In genomic region chr2:125659823-125660536, GRCm38 (mm10) we compare ENCODE assay signal across 8 mouse cellular contexts. TPM values are rescaled to one million over a fixed set of nuclear protein-coding genes. Genes with fewer than 3 reads are reported as not detected.
A peak's percentile ranks its signal among the peaks of the same experiment; 100 is the strongest.
DNase-seq lines count a peak whose midpoint lies in the region; ATAC-seq and TF ChIP-seq lines count a peak whose summit lies in the region.

No protein-coding gene starts in this region.

- peak; percentile 33 to 53 for DNase-seq in adrenal gland, postnatal 4 days (ENCODE audit: low spot score in 2 of 2)
- DNase-seq in kidney, postnatal 0 days (ENCODE audit: low spot score): peak; percentile 94
- peak; percentile 77 for DNase-seq in thymus, postnatal 0 days (ENCODE audit: low spot score)

- H3K4me2 ChIP-seq in embryonic facial prominence, embryonic 13.5 days: peak overlapping the region; percentile 59
- peak overlapping the region; percentile 71 for H3K4me2 ChIP-seq in heart, embryonic 14.5 days (ENCODE audit: low read length)
- H3K4me2 ChIP-seq in kidney, postnatal 0 days (ENCODE audit: low read length): peak overlapping the region; percentile 70
- H3K4me2 ChIP-seq in liver, embryonic 16.5 days (ENCODE audit: low read depth, low read length): peak overlapping the region; percentile 47
- H3K4me2 ChIP-seq in neural tube, embryonic 13.5 days: peak overlapping the region; percentile 46

- no peaks in the 10 kb centered on the region for H3K9me3 ChIP-seq in ES-Bruce4 (replicated peaks; ENCODE audit: control insufficient read depth, insufficient read depth, low read length, poor library complexity, severe bottlenecking)
- H3K9me3 ChIP-seq in embryonic facial prominence, embryonic 13.5 days: no peaks in the 10 kb centered on the region
- H3K9me3 ChIP-seq in heart, embryonic 14.5 days (ENCODE audit: control insufficient read depth, low read length): no peaks in the 10 kb centered on the region
- H3K9me3 ChIP-seq in kidney, postnatal 0 days (replicated peaks; ENCODE audit: low read length): no peaks in the 10 kb centered on the region
- H3K9me3 ChIP-seq in liver, embryonic 16.5 days (replicated peaks; ENCODE audit: control insufficient read depth, low read length): no peaks in the 10 kb centered on the region
- H3K9me3 ChIP-seq in neural tube, embryonic 13.5 days: no peaks in the 10 kb centered on the region

- no peak overlapping the region for H3K27ac ChIP-seq in ES-Bruce4 (ENCODE audit: insufficient read depth, low read length)
- peak overlapping the region; percentile 73 for H3K27ac ChIP-seq in embryonic facial prominence, embryonic 13.5 days
- H3K27ac ChIP-seq in heart, embryonic 14.5 days (replicated peaks in 1 of 2; ENCODE audit: control insufficient read depth in 1 of 2, insufficient read depth in 1 of 2, low read depth in 2 of 2, low read length in 2 of 2): no peak overlapping the region
- 0 out of 2 replicates have a peak overlapping the region, but pooled peaks have one; percentile 25 for H3K27ac ChIP-seq in kidney, postnatal 0 days
- H3K27ac ChIP-seq in liver, embryonic 16.5 days (ENCODE audit: low read length): no peak overlapping the region
- H3K27ac ChIP-seq in neural tube, embryonic 13.5 days (replicated peaks): no peak overlapping the region

- H3K27me3 ChIP-seq in ES-Bruce4 (ENCODE audit: control insufficient read depth, insufficient read depth, low read length, poor library complexity, severe bottlenecking): no peaks in the 10 kb centered on the region
- H3K27me3 ChIP-seq in embryonic facial prominence, embryonic 13.5 days: no peaks in the 10 kb centered on the region; the same call in 1 of the 2 replicates
- no peaks in the 10 kb centered on the region for H3K27me3 ChIP-seq in heart, embryonic 14.5 days (ENCODE audit: control insufficient read depth, insufficient read depth, low read length)
- no peaks in the 10 kb centered on the region for H3K27me3 ChIP-seq in kidney, postnatal 0 days (ENCODE audit: insufficient read depth, low read length)
- no peaks in the 10 kb centered on the region for H3K27me3 ChIP-seq in liver, embryonic 16.5 days (ENCODE audit: control insufficient read depth, insufficient read depth, low read depth, low read length)
- H3K27me3 ChIP-seq in neural tube, embryonic 13.5 days: no peaks in the 10 kb centered on the region

- 13% methylated on average over 10 of the region's 10 CpGs for WGBS in embryonic facial prominence, embryonic 13.5 days
- 13% methylated on average over 10 of the region's 10 CpGs for WGBS in heart, embryonic 14.5 days
- WGBS in kidney, postnatal 0 days: 12% methylated on average over 10 of the region's 10 CpGs
- 11% methylated on average over 10 of the region's 10 CpGs for WGBS in liver, embryonic 16.5 days (ENCODE audit: insufficient replicate concordance)
- 19% methylated on average over 10 of the region's 10 CpGs for WGBS in neural tube, embryonic 13.5 days

- no peaks in the 10 kb centered on the region for H3K4me1 ChIP-seq in ES-Bruce4 (ENCODE audit: control insufficient read depth, insufficient read depth, low read length)
- peaks cover 20% of the 10 kb centered on the region for H3K4me1 ChIP-seq in embryonic facial prominence, embryonic 13.5 days
- H3K4me1 ChIP-seq in heart, embryonic 14.5 days (ENCODE audit: control insufficient read depth in 2 of 2, insufficient read depth in 2 of 2, low read length in 2 of 2): peaks cover 0 to 4% of the 10 kb centered on the region in 2 experiments; a peak in 1 of 4 replicates
- no peaks in the 10 kb centered on the region; the same call in 1 of the 2 replicates for H3K4me1 ChIP-seq in kidney, postnatal 0 days (replicated peaks; ENCODE audit: insufficient read depth, low read length)
- H3K4me1 ChIP-seq in liver, embryonic 16.5 days (ENCODE audit: control insufficient read depth, low read depth, low read length): peaks cover 37% of the 10 kb centered on the region
- H3K4me1 ChIP-seq in neural tube, embryonic 13.5 days (replicated peaks): peaks cover 17% of the 10 kb centered on the region

- TF ChIP-seq EP300 in ES-Bruce4 (IDR thresholded peaks at IDR 0.05; ENCODE audit: insufficient read depth, low read depth, low read length): no peak

- H3K9ac ChIP-seq in ES-Bruce4 (ENCODE audit: low read depth, poor library complexity, severe bottlenecking): no peak overlapping the region
- H3K9ac ChIP-seq in embryonic facial prominence, embryonic 13.5 days: peak overlapping the region; percentile 58
- H3K9ac ChIP-seq in heart, embryonic 14.5 days (ENCODE audit: low read length): peak overlapping the region; percentile 62
- H3K9ac ChIP-seq in kidney, postnatal 0 days (ENCODE audit: low read depth, low read length): peak overlapping the region; percentile 53
- H3K9ac ChIP-seq in liver, embryonic 16.5 days (ENCODE audit: low read depth, low read length): peak overlapping the region; percentile 19; the same call in 1 of the 2 replicates
- H3K9ac ChIP-seq in neural tube, embryonic 13.5 days: no peak overlapping the region

- no peak overlapping the region for H3K4me3 ChIP-seq in ES-Bruce4 (ENCODE audit: low read depth, low read length)
- H3K4me3 ChIP-seq in embryonic facial prominence, embryonic 13.5 days: peak overlapping the region; percentile 38
- H3K4me3 ChIP-seq in heart, embryonic 14.5 days (ENCODE audit: control insufficient read depth in 1 of 2, insufficient read depth in 1 of 2, low read depth in 1 of 2, low read length in 2 of 2): peak overlapping the region; percentile 33 to 36
- peak overlapping the region; percentile 31 for H3K4me3 ChIP-seq in kidney, postnatal 0 days (replicated peaks; ENCODE audit: low read depth, low read length)
- H3K4me3 ChIP-seq in liver, embryonic 16.5 days (ENCODE audit: low read depth, low read length): peak overlapping the region; percentile 25
- peak overlapping the region; percentile 20; the same call in 1 of the 2 replicates for H3K4me3 ChIP-seq in neural tube, embryonic 13.5 days

- H3K36me3 ChIP-seq in ES-Bruce4 (ENCODE audit: control insufficient read depth, insufficient read depth, low read length, poor library complexity, severe bottlenecking): no peaks in the 10 kb centered on the region
- no peaks in the 10 kb centered on the region for H3K36me3 ChIP-seq in embryonic facial prominence, embryonic 13.5 days
- H3K36me3 ChIP-seq in heart, embryonic 14.5 days (ENCODE audit: control insufficient read depth, insufficient read depth, low read length): no peaks in the 10 kb centered on the region
- H3K36me3 ChIP-seq in kidney, postnatal 0 days (ENCODE audit: insufficient read depth, low read length): no peaks in the 10 kb centered on the region
- no peaks in the 10 kb centered on the region for H3K36me3 ChIP-seq in liver, embryonic 16.5 days (ENCODE audit: control insufficient read depth, insufficient read depth)
- H3K36me3 ChIP-seq in neural tube, embryonic 13.5 days: no peaks in the 10 kb centered on the region

- no peak for TF ChIP-seq POLR2A in ES-Bruce4 (IDR thresholded peaks at IDR 0.05; ENCODE audit: insufficient read depth, low read length)

- peak; percentile 43 for TF ChIP-seq CTCF in ES-Bruce4 (IDR thresholded peaks at IDR 0.05; ENCODE audit: low read depth, low read length)
- TF ChIP-seq CTCF in kidney, postnatal 0 days (IDR thresholded peaks at IDR 0.05; ENCODE audit: low read depth): peak; percentile 98

- no peak for ATAC-seq in embryonic facial prominence, embryonic 13.5 days (ENCODE audit: insufficient number of reproducible peaks, insufficient read depth, low FRiP score, low TSS enrichment, low read depth)
- no peak for ATAC-seq in heart, embryonic 14.5 days (ENCODE audit: insufficient number of reproducible peaks, insufficient read depth, low FRiP score, low read depth)
- ATAC-seq in kidney, postnatal 0 days (replicated peaks; ENCODE audit: low FRiP score, low read depth): peak; percentile 64
- peak; percentile 53 for ATAC-seq in liver, embryonic 16.5 days (ENCODE audit: low read depth)
- peak; percentile 83 for ATAC-seq in neural tube, embryonic 13.5 days (ENCODE audit: low read depth)

RNA-seq across cellular contexts. Expression of gene Eid1, which starts 12.9 kb away (rescaled TPM):
- polyA plus RNA-seq in ES-Bruce4 (2011; ENCODE audit: insufficient read depth, insufficient read length, low read depth, missing spikeins): 14.7 and 15.2 TPM in 2 replicates
- 100 to 1,000 TPM; 207 to 216 TPM for total RNA-seq in adrenal gland, postnatal 4 days (2021)
- 292 and 317 TPM in 2 replicates for polyA plus RNA-seq in embryonic facial prominence, embryonic 13.5 days (2015; fragmentation: Nextera tagmentation; extraction: Ambion mirVana)
- 192 and 208 TPM in 2 replicates for polyA plus RNA-seq in heart, embryonic 14.5 days (2014; fragmentation: Nextera tagmentation; extraction: Ambion mirVana)
- 106 and 120 TPM in 2 replicates for polyA plus RNA-seq in kidney, postnatal 0 days (2015; fragmentation: Nextera tagmentation; extraction: Ambion mirVana)
- 34.2 and 34.7 TPM in 2 replicates for polyA plus RNA-seq in liver, embryonic 16.5 days (2015; fragmentation: Nextera tagmentation; extraction: Ambion mirVana)
- polyA plus RNA-seq in neural tube, embryonic 13.5 days (2015; fragmentation: Nextera tagmentation; extraction: Ambion mirVana): 411 and 415 TPM in 2 replicates
- polyA plus RNA-seq in thymus, postnatal 0 days (2015; fragmentation: Nextera tagmentation; extraction: Ambion mirVana): 89.0 and 97.5 TPM in 2 replicates

RNA-seq across cellular contexts. Expression of gene Cep152, which starts 35.1 kb away (rescaled TPM):
- 9.2 and 9.7 TPM in 2 replicates for polyA plus RNA-seq in ES-Bruce4 (2011; ENCODE audit: insufficient read depth, insufficient read length, low read depth, missing spikeins)
- 1 to 10 TPM; 6.9 to 7.6 TPM for total RNA-seq in adrenal gland, postnatal 4 days (2021)
- 6.7 and 9.0 TPM in 2 replicates for polyA plus RNA-seq in embryonic facial prominence, embryonic 13.5 days (2015; fragmentation: Nextera tagmentation; extraction: Ambion mirVana)
- polyA plus RNA-seq in heart, embryonic 14.5 days (2014; fragmentation: Nextera tagmentation; extraction: Ambion mirVana): 3.7 and 4.0 TPM in 2 replicates
- 2.4 and 3.4 TPM in 2 replicates for polyA plus RNA-seq in kidney, postnatal 0 days (2015; fragmentation: Nextera tagmentation; extraction: Ambion mirVana)
- 4.2 and 4.4 TPM in 2 replicates for polyA plus RNA-seq in liver, embryonic 16.5 days (2015; fragmentation: Nextera tagmentation; extraction: Ambion mirVana)
- 2.4 and 2.8 TPM in 2 replicates for polyA plus RNA-seq in neural tube, embryonic 13.5 days (2015; fragmentation: Nextera tagmentation; extraction: Ambion mirVana)
- 7.0 and 7.5 TPM in 2 replicates for polyA plus RNA-seq in thymus, postnatal 0 days (2015; fragmentation: Nextera tagmentation; extraction: Ambion mirVana)

Comparison
In these comparisons a context has a peak if more than half of its experiments do, and no peak if none do; other contexts are left out.
1. H3K27ac ChIP-seq: peak in embryonic facial prominence, embryonic 13.5 days (single experiment) and kidney, postnatal 0 days (single experiment); none in ES-Bruce4 (single experiment), heart, embryonic 14.5 days (0 of 2), liver, embryonic 16.5 days (single experiment) and neural tube, embryonic 13.5 days (single experiment).
2. H3K9ac ChIP-seq: peak in embryonic facial prominence, embryonic 13.5 days (single experiment), heart, embryonic 14.5 days (single experiment), kidney, postnatal 0 days (single experiment) and liver, embryonic 16.5 days (single experiment); none in ES-Bruce4 (single experiment) and neural tube, embryonic 13.5 days (single experiment).
3. DNase-seq: peak in every context shown above with its lines; median percentile 94 in kidney, postnatal 0 days; 77 in thymus, postnatal 0 days; 43 in adrenal gland, postnatal 4 days.
4. ATAC-seq: peak in kidney, postnatal 0 days (single experiment), liver, embryonic 16.5 days (single experiment) and neural tube, embryonic 13.5 days (single experiment); none in embryonic facial prominence, embryonic 13.5 days (single experiment) and heart, embryonic 14.5 days (single experiment).
5. Peak in every context shown above with its lines, with median percentiles within 50 percentile points of each other: H3K4me2 ChIP-seq.